Mouse (Mus musculus) megakaryocyte, embryonic 14.5 days (primary cell): ENCODE data around the gene Marc1.

Experiments used
- FLI1 ChIP-seq: IDR thresholded peaks from 2 replicates; pipeline ENCODE4 v1.6.1; 2012; ENCODE audit warnings: low read length, inconsistent platforms, mixed read lengths
- GATA1 ChIP-seq: IDR thresholded peaks from 3 replicates; pipeline ENCODE4 v1.6.1; 2012; ENCODE audit warnings: mixed read lengths, low read length, inconsistent platforms, borderline replicate concordance

DNA sequence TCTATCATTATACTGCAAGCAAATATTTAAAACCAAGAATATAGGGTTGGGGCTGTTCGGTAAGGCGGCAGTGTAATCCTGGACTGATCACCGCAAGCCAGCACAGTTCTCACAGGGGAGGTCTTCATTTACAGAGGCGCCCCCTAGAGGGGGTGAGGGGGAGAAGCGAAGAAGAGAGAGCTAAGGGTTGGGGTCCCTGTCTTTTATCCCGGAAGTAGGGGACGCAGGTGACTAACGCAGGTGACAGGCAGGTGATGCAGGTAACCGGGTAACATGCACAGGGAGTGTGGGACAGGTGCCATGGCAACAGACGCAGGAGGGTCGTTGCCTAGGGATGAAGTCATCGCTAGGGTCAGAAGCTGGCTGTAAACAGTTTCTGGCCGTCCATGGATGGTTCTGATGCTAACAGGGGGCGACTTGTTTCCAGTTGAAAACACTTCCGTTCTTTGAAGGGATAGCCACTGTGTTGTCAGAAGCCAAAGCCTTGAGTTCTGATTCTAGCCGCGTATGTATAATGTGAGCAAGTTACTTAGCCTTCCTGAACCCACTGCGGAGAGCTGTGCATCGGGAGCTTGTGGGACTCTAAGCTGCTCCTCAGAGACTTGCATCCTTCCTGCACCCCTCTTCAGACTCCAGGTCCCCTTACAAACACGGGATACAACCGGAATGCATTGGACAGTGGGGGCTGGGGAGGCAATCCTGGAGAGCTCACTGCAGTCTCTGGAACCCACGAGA lies 33.9 kb downstream of the Marc1 start:
- TF ChIP-seq GATA1 (no peak), FLI1 (no peak)
